Mouse (Mus musculus) c-Kit-negative CD71-positive TER-119-positive erythroid progenitor cells, embryonic 14.5 days (primary cell): Measurements from ENCODE around the gene Mob1a.
A peak's percentile ranks its signal among the peaks of the same experiment; 100 is the strongest.
"Not testable (repeated sequence)": the region's sequence is repeated elsewhere in the genome, so short reads cannot be mapped to it uniquely, and the experiment has no call there.

Experiments
- DNase-seq: peaks from one replicate; pipeline ENCODE4 v3.0.0-alpha.2; 2013; ENCODE audit warnings: low read depth, low spot score

The Mob1a gene

DNA sequence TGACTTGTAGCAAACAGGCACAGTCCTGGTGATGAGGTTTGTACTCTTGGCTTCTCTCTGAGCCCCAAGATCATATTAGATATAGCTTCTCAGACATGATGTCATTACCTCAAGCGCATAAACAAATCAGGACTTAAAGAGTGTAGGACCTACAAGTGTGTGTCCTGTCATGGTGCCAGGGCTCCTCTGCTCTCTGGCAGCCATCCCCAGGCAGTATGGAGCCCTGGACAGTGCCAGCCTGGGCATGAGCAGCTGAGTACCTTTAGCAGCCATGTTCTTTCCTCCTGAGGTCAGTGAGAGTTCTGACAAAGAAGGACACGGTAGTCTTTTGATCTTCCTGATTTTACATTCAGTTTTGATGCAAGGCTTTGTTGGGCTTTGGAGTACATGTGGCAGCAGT, 17.1 kb downstream of the Mob1a start:
- DNase-seq = no peak

DNA sequence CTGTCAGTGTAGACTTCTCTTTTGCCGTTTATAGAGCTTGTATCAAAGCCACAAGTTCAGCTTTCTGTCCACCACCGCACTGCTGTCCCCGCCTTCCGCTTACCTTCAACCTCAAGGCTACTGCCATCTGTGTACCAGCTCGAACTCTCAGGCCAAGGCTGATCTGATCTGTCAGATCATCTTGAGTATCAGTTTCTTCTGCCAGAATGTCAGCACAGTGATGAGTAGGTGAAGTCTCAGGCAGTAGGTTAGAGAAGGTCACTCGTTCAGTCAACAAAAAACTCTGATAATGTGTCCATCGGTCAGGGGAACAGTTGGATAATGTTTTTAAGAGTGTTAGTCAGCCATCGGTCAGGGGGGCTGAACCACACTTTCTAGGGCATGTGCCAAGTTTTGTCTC, 19.5 kb downstream of the Mob1a start:
- not testable (repeated sequence) for DNase-seq

DNA sequence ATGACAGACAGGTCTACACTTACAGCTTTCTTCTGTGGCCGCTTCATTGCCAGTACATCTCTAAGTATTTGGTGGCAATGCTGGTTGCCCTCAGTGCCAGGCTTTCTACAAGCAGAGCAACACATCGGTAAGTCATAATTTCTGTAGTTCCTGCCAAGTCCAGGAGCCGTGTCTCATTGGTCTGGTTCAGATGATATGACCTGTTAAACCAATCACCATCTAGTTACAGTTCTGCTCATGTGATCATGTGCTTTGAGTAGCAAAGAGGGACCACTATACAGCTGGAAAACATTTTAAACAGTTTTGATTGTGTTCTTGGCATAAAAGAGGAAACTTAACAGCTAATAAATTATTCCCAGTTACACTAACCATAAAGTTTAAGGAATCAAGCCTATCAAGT, 22.1 kb downstream of the Mob1a start:
- no peak for DNase-seq

DNA sequence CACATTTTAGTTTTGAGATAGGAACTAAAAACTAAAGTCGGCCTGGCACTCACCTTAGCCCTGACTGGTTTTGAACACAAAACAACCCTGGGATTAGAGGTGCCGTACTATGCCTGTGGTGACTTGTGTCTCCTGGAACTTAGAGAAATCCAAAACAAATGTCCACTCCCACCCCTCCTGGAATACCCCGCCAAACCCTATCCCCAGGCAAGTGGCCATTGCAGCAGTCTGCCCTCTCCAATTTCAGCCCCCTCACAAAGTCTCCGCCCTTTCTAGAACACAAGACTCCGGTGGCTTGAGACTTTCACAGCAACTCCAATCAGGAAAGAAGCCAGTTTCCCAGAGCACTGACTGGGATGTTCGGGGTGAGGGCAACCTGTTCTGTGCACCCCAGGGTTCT, 23.1 kb downstream of the Mob1a start, which contains the start of gene Bola3:
Gene Bola3, plus strand, starts transcription at position 275 of the 400 bp plus-strand sequence.
- no peak for DNase-seq

DNA sequence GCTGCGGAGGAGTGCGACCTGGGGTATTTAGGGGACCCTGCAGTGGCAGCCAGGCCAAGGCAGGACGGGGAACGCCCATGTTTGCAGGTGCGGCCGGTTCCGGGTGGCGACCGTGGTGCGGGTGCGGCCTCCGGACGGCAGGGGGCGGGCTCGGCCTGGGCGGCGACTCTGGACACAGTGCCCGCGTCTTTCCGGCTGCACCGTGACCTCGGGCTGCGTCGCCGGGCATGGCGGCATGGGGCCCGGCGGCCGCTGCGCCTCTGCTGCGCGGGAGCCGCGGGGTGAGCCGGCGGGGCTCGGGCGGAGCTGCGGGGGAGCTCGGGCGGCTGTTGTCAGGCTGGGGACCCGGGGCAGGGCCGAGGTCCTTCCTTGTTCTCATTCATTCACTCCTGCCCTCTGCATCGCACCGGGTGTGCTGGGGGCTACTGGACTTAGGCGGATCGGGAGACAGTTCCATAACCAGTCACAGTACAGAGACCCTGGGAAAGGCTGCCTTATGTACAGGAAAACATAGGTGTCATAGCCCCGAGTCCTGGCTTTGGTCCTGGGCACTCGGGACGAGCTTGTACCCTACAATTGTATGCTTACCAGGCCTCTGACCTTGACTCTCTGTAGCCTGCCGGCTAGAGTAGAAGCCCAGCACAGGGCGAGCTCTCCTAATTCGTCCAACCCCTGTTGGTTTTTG, 23.6 kb downstream of the Mob1a start:
- peak; percentile 80 for DNase-seq

DNA sequence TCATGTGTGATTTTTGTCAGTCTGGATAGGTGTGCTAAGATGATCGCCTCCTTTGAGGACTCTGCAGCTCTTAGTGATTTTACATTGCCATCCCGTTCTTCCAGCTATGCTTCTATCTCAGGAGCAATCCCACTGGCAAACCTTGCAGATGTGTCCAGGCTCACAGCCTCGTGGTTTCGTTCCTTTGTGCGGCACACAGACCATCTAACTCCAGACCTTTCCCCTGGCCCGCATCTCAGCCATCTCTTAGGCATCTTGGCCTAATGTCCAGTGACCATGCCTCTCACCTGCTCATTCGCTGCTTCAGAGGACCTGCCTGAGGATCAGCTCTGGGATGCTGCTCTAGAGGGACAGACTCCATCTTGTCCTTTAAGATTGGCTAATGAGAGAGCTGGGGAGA, 24.4 kb downstream of the Mob1a start:
- DNase-seq = peak; percentile 32

DNA sequence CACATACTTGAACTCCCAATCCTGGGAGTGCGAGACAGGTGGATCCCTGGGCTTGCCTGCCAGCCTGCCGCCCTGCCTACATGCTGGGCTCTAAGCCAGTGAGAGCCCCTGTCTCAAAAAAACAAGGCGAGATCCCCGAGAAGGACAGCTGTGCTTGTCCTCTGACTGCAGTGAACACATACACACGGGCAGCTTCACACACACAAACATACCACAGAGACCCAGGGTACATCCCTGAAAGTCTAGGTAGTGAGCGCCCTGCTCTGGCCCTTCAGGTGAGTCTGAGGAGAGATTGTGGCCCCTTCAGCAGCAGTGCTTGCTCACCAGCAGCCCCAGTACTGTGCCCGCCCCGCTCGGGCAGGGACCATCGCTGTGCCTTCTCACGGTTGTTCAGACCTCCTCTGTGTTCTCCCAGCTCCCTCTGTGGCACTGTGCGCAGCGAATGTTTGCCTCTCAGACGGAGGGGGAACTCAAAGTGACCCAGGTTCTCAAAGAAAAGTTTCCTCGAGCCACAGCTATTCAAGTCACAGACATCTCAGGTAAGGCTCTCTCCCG, 25.1 kb downstream of the Mob1a start:
- peak; percentile 20 for DNase-seq

DNA sequence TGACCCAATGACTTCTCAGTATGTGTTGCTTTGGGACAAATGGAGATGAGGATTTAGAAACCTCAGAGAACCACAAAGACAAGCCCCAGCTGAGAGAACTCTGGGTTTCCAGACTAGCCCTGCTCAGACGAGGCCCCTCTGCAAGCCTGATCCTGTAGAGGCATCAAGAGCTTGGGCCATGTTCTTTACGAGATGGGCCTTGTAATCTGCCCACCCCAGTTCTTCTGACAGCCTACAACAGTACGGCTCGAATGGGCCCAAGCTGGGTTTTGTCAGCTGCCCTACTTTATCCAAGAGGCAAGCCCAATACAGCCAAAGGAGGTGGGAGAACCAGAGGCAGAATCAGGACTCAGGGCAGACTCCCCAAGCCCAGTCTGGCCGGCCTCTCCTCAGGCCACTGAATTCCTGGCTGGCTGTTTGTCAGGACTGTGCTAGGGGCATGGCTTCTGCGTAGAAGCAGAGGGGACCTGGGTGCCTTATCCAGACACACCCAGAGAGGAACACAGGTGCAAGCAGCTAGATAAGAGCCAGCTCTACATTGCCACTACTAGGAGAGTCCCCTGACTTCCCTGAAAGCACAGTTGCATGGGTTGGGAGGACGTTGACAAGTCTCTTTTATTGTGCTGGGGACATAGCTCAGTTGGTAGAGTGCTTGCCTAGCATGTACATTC, 25.8 kb downstream of the Mob1a start:
- DNase-seq = peak; percentile 95

DNA sequence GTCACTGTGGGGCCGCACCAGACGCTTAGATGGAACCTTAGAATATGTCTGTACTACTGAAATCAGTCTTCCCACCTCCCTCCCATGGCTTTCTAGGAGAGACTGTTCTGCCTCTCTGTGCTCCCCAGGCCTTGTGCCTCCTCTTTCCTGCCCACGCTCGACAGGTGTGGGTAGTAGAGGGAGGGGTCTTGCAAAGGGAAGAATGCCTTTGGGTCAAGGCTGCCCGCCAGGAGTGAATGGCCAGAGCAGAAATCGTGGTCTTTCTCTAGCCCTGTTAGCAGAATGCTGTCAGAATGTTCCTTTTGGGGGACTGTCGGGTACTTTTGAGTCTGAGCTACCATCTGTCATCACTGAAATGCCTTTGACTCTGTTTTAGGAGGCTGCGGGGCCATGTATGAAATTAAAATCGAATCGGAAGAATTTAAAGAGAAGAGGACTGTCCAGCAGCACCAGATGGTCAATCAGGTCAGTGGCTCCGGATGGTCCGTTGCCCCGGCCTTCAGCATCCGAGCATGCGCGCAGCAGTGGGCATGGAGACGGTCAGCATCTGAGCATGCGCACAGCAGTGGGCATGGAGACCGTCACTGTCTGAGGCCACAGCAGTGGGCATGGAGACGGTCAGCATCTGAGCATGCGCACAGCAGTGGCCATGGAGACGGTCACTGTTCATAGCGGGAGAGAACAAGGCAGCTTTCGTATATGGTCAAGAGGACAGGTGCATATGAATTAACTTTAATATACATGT, 27.0 kb downstream of the Mob1a start:
- DNase-seq = no peak

DNA sequence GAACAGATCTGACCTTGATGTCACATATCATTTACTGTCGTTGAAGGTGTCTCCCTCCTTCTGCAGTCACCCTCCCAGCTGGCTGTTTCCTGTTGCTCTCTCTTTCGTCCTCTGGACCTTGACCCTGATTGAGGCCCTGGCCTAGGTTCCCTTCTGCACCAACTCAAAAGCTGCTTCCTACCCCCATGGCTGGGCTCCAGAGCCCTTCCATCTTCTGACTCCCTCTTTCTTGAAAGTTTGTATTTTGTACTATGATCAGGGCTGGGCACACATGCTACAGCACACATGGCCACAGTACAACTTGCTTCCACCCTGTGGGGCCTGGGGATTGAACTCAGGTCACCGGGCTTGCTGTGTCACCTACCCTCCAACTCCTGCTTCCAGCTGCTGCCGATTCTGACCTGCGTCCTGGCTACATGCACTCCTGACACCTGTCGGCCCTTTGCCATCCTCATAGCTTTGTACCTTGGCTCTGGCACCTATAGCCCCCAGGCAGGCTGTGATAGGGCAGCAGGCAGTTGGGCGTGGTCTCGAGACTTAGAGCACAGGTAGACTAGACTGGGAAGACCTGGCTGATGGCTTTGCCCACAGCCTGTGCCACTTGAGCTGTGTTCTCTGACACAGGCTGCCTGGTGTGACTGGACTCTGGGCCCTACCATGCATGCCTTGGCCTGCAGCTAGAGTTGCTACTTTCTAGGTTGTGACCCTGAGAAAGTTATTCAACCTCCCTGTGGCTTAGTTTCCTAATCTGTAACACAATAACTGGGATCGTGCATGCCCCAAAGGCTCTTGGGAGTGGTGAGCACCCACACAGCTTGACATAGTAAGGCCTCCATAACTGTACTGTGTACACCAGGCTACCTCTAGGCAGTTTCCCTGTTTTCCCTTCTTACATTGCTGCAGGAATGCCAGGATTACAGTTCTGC, 29.3 kb downstream of the Mob1a start:
- DNase-seq = no peak

DNA sequence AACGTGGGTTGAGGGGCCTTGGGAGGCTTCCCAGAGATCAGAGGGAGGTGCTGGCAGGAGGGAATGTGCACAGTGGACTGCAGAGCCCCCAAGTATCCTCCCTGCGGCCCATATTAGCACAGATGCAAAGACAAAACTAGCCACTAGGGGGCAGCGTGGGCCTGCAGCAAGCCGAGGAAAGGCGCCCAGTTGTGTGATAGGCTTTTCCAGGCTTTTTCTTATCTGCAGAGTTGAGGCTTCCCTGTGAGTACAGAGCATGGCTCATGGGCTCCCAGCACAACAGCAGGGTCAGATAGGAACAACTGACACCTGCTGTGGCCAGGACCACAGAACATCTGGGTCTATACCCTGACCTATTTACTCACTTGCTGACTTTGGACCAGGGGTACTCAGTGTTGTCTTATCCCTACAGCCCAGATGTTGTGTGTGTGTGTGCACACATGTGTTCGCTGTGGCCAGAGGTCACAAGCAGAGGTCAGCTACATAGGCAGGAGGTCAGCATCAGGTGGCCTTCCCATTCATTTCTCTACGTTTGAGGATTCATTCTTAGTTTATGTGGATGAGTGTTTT, 30.8 kb downstream of the Mob1a start:
- peak; percentile 73 for DNase-seq

DNA sequence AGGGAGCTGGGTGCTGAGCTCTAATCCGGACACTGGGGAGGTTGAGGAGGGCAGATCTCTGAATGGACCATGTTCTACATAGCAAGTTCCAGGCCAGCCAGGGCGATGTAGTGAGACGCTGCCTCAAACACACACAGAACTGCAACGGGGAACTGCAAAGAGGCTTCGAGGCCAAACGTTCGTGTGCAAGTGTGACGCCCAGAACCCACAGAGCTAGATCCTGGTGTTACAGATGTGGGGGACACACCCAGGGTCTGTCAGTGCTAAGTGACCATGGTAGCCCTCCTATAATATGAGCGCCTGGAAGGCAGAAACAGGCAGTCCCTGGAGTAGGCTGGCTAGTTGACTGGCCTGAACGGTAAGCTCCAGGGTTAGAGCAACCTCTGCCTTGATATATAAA, 31.6 kb downstream of the Mob1a start:
- DNase-seq = no peak

DNA sequence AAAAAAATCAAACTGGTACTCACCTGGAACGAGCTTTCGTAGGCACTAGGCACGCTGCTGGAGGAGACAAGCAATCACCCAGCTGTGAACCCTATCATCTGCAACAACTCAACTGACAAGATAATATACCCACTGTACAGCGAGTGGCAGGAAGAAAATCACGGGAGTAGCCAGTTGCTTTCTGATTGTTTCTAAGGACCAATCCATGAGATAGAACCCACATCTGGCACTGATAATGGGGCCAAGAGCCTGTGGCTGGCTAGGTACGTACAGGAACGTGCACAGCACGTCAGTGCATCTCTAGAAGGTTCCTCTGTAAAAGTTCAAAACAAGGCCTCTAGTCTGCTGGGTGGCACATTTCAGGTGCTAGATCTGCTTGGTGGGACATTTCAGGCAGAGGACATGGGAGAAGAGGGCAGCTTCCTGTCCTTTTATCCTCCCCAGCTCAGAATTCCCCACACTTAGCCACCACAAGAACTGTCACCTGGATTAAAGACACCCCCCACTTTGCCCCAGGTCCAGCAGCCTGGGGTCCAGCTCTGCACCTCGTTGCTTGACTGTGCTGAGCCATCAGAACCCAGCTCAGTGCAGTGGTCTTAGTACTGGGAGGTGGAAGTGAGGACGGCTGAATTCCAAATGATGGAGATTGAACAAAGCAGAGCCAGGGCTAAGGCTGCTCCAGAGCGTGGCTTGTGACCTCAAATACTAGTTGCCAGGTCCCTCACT, 35.9 kb downstream of the Mob1a start:
- DNase-seq = no peak

DNA sequence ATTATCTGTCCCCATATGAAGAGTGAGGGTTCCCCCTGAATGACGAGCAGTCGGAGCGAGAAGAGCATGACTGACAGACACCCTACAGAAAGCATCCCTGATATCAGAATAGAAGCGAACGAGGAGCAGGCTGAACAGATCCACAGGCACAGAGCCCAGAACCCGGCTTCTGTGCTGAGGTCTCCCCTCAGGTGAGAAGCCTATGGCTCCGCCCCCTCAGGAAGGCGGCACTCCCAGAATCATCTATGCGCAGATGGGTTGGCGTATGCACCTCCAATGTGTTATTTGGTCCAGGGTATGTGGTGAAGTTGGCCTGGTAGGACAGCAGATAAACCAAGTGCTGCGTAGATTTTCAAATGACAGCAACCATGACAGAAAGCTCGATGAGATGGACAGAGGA, 37.3 kb downstream of the Mob1a start:
- DNase-seq = no peak

DNA sequence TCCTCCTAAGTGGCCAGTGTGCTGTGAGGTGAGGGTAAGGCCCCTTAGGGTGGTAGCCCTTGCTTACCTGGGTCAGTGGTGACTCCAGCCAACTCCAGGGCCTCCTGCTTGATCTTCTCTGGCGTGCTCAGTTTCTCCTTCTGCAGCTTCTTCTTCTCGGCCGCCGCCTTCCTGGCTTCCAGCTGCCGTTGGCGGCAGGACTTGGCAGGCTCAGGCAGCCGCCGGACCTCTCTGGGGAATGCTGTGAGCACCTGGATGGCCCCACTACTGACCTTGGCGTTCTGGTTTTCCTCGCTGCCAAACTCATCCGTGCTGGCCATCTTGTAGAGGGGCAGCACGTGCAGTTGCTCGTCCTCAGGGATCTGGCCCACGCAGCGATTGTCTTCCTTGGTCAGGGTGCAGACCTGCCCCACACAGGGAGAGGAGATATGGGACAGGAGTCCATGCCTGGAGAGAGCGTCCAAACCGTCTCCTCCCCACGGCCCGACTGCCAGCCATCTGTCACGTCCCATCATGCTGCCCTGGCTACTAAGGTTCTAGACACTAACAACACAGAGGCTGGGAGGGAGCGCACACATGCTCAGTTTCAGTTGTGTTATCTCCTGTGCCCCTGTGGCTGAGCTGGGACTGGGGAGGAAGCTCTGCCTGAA, 44.6 kb downstream of the Mob1a start:
- no peak for DNase-seq

DNA sequence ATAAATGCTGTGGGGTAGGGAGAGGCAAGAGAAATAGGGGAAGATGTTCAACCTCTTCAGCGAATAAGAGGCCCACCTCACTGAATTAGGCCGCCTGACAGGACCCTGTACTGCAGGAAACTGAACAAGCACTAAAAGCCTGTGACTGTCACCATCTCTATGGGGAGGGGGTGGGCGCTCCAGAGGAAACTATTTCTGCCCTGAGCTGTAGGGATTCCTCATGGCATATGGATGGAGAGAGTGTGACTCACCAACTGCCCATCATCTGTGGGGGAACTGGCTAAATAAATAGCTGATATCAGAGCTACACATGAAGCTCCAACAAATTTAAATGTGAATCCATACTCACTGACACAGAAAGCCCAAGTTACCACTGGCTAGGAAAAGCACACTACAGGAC, 45.5 kb downstream of the Mob1a start:
- no peak for DNase-seq

DNA sequence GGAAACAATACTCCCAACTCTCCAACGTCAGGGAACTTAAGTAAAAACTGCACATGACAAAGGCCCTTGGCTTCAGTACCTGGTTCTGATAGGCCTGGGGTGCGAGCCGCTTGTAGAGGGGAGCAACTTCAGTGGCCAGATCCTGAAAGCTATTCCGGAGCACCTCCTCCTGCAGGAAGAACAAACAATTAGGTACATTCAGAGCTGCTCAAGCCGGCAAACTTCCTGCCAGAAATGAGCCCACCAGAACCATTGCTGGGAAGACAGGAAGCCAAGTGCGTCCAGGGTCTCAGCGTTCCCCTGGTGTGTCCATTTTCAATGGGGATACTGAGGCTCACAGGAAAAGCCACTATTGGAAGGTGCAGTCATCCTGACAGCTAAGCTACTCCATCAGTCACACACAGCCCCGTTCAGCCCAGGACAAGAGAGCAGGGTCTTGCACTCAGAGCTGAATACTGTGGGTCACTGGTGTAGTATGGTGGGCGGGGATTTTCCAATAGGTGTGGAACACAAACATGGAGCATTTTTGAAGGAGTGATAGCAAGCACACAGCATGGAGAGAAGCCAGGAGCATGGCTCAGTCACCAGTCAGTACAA, 48.0 kb downstream of the Mob1a start:
- no peak for DNase-seq

DNA sequence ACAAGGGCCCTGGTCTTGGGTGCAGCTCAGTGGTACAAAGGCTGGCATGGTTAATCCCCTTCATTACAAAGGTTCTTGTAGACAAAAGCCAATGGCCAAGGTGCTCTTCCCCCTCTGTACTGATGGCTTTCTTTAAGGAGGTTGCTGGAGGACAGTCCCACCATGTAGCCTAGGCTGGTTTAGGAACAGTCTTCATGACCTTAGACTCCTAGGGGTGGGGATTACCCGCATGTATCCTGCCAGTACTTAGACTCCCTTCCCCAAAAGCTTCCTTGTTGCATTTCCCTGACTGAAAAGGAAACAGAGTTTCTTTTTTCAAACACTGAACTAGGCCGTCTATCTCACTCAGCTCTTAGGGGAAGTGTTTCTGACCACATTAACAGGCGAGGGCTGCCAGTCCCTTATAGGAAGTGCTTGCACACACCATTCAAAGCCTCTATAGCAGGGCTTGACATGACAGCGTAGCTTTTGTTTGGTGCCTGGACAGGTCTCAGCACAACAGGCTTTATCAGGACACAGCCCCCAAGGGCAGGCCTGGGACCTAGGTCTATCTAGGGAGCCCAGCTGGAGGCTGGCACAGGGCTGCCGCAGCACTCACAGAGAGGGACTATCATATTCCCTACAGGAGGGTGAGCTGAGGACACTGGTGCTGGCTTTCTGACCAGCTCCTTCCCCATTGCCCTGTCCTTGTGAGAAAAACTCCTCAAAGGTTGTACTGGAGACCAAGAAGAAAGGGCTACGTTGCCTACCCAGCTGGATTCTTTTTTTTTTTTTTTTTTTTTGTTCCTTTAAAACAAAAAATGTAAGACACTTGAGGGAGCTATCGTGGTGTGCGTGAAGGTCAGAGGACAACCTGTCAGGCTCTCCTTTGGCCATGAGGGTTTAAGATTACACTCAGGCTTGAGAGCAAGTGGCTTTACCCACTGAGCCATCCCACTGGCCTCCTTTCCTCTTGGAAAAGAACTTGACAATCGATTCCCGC, 56.0 kb downstream of the Mob1a start:
- DNase-seq = peak; percentile 41
